In genomic region chr8:120533380-120533779, GRCm38 (mm10) we compare ENCODE assay signal across 10 mouse cellular contexts. TPM values are rescaled to one million over a fixed set of nuclear protein-coding genes. Genes with fewer than 3 reads are reported as not detected.
DNase-seq lines count a peak whose midpoint lies in the region; ATAC-seq and TF ChIP-seq lines count a peak whose summit lies in the region.
"Had no signal": no experiment of that assay in that cellular context is flagged by ENCODE, and none has a peak within 500 bp of the region (broad histone marks: within the 10 kb centered on the region; RNA-seq: fewer than 3 reads in every experiment).

No protein-coding gene starts in this region.

- H3K4me3 ChIP-seq in heart, embryonic 10.5 days: 0 out of 2 replicates have a peak overlapping the region, but pooled peaks have one; percentile 41
- H3K4me3 ChIP-seq in stomach, embryonic 14.5 days (ENCODE audit: low read depth, low read length): no peak overlapping the region
- no peak overlapping the region for H3K4me3 ChIP-seq in stomach, postnatal 0 days (ENCODE audit: low read depth, low read length)
- no peak overlapping the region for H3K4me3 ChIP-seq in limb, embryonic 15.5 days
- no peak overlapping the region for H3K4me3 ChIP-seq in stomach, embryonic 16.5 days (replicated peaks; ENCODE audit: low read length)
- H3K4me3 ChIP-seq: erythroblast, embryonic 14.5 days had no signal

- peaks cover 14% of the 10 kb centered on the region; the same call in 1 of the 2 replicates for H3K27me3 ChIP-seq in heart, embryonic 10.5 days (ENCODE audit: insufficient read depth, poor library complexity, severe bottlenecking)
- no peaks in the 10 kb centered on the region for H3K27me3 ChIP-seq in stomach, embryonic 14.5 days (ENCODE audit: control insufficient read depth, insufficient read depth, low read length)
- no peaks in the 10 kb centered on the region for H3K27me3 ChIP-seq in stomach, postnatal 0 days (ENCODE audit: control insufficient read depth, insufficient read depth, low read length)
- peaks cover 9% of the 10 kb centered on the region for H3K27me3 ChIP-seq in limb, embryonic 15.5 days
- H3K27me3 ChIP-seq in stomach, embryonic 16.5 days (ENCODE audit: control insufficient read depth, insufficient read depth, low read length): no peaks in the 10 kb centered on the region
- H3K27me3 ChIP-seq: Patski had no signal

- no peak for ATAC-seq in stomach, embryonic 14.5 days (ENCODE audit: insufficient number of reproducible peaks, insufficient read depth, low FRiP score, low read depth)
- ATAC-seq in stomach, postnatal 0 days (ENCODE audit: low FRiP score, low TSS enrichment): no peak
- ATAC-seq in limb, embryonic 15.5 days (ENCODE audit: insufficient number of reproducible peaks, low FRiP score, low TSS enrichment, low read depth): no peak
- ATAC-seq in stomach, embryonic 16.5 days (ENCODE audit: insufficient read depth, low FRiP score): no peak
- ATAC-seq: Patski had no signal

- WGBS in heart, embryonic 10.5 days: 34% methylated on average over 3 of the region's 3 CpGs
- WGBS in stomach, embryonic 14.5 days: 38% methylated on average over 3 of the region's 3 CpGs
- WGBS in stomach, postnatal 0 days: 60% methylated on average over 3 of the region's 3 CpGs
- 29% methylated on average over 3 of the region's 3 CpGs for WGBS in limb, embryonic 15.5 days
- WGBS in stomach, embryonic 16.5 days: 67% methylated on average over 3 of the region's 3 CpGs

- no peak for DNase-seq in heart, embryonic 10.5 days (ENCODE audit: low spot score)
- DNase-seq in heart, adult 11 months: no peak
- no peak for DNase-seq in stomach, postnatal 0 days (ENCODE audit: low spot score)
- no peak for DNase-seq in right cerebral cortex, postnatal 14 days
- DNase-seq in right cerebral cortex, adult 2 months (ENCODE audit: low spot score in 2 of 2): no peak

- H3K9ac ChIP-seq in stomach, embryonic 14.5 days (replicated peaks; ENCODE audit: low read depth, low read length): no peak overlapping the region
- H3K9ac ChIP-seq in stomach, postnatal 0 days (ENCODE audit: low read length): no peak overlapping the region
- H3K9ac ChIP-seq in limb, embryonic 15.5 days: no peak overlapping the region
- 0 out of 2 replicates have a peak overlapping the region, but pooled peaks have one; percentile 50 for H3K9ac ChIP-seq in stomach, embryonic 16.5 days (ENCODE audit: low read length)

- peak overlapping the region; percentile 17; the same call in 1 of the 2 replicates for H3K4me2 ChIP-seq in stomach, embryonic 14.5 days (replicated peaks; ENCODE audit: low read depth, low read length)
- no peak overlapping the region for H3K4me2 ChIP-seq in stomach, postnatal 0 days (replicated peaks; ENCODE audit: low read depth)
- H3K4me2 ChIP-seq in limb, embryonic 15.5 days: peak overlapping the region; percentile 37
- no peak overlapping the region for H3K4me2 ChIP-seq in stomach, embryonic 16.5 days (ENCODE audit: low read depth, low read length)

- no peak for TF ChIP-seq CTCF in stomach, postnatal 0 days (IDR thresholded peaks at IDR 0.05; ENCODE audit: low read depth)

- TF ChIP-seq EP300 in stomach, postnatal 0 days (optimal IDR thresholded peaks at IDR 0.05): no peak

- H3K9me3 ChIP-seq in heart, embryonic 10.5 days: no peaks in the 10 kb centered on the region
- no peaks in the 10 kb centered on the region for H3K9me3 ChIP-seq in stomach, embryonic 14.5 days (ENCODE audit: control insufficient read depth, low read depth, low read length)
- no peaks in the 10 kb centered on the region for H3K9me3 ChIP-seq in stomach, postnatal 0 days (ENCODE audit: control insufficient read depth, low read length)
- H3K9me3 ChIP-seq in limb, embryonic 15.5 days: no peaks in the 10 kb centered on the region
- no peaks in the 10 kb centered on the region for H3K9me3 ChIP-seq in stomach, embryonic 16.5 days (replicated peaks; ENCODE audit: control insufficient read depth, low read length)

- no peaks in the 10 kb centered on the region for H3K36me3 ChIP-seq in heart, embryonic 10.5 days
- H3K36me3 ChIP-seq in stomach, embryonic 14.5 days (ENCODE audit: control insufficient read depth, insufficient read depth, low read length): no peaks in the 10 kb centered on the region
- H3K36me3 ChIP-seq in stomach, postnatal 0 days (ENCODE audit: control insufficient read depth, insufficient read depth, low read length): no peaks in the 10 kb centered on the region
- H3K36me3 ChIP-seq in limb, embryonic 15.5 days: no peaks in the 10 kb centered on the region
- no peaks in the 10 kb centered on the region for H3K36me3 ChIP-seq in stomach, embryonic 16.5 days (ENCODE audit: control insufficient read depth, insufficient read depth, low read length)

- peaks cover 95% of the 10 kb centered on the region for H3K4me1 ChIP-seq in heart, embryonic 10.5 days
- peaks cover 55% of the 10 kb centered on the region for H3K4me1 ChIP-seq in stomach, embryonic 14.5 days (ENCODE audit: control insufficient read depth, insufficient read depth, low read length)
- peaks cover 11% of the 10 kb centered on the region for H3K4me1 ChIP-seq in stomach, postnatal 0 days (replicated peaks; ENCODE audit: control insufficient read depth, insufficient read depth)
- H3K4me1 ChIP-seq in limb, embryonic 15.5 days: peaks cover 81% of the 10 kb centered on the region
- H3K4me1 ChIP-seq in stomach, embryonic 16.5 days (ENCODE audit: control insufficient read depth, insufficient read depth, low read length): peaks cover 73% of the 10 kb centered on the region

- peak overlapping the region; percentile 85 for H3K27ac ChIP-seq in heart, embryonic 10.5 days
- 0 out of 2 replicates have a peak overlapping the region, but pooled peaks have one; percentile 21 for H3K27ac ChIP-seq in stomach, embryonic 14.5 days (ENCODE audit: low read length)
- H3K27ac ChIP-seq in stomach, postnatal 0 days (replicated peaks): no peak overlapping the region
- H3K27ac ChIP-seq in limb, embryonic 15.5 days: no peak overlapping the region
- peak overlapping the region; percentile 8; the same call in 1 of the 2 replicates for H3K27ac ChIP-seq in stomach, embryonic 16.5 days (ENCODE audit: low read length)

RNA-seq across cellular contexts. Expression of gene Gins2, which starts 55.7 kb away (rescaled TPM):
- 106 and 125 TPM in 2 replicates for polyA plus RNA-seq in heart, embryonic 10.5 days (2016; fragmentation: Nextera tagmentation; extraction: Ambion mirVana)
- 112 and 118 TPM in 2 replicates for polyA plus RNA-seq in stomach, embryonic 14.5 days (2014; fragmentation: Nextera tagmentation; extraction: Ambion mirVana)
- 31.0 and 35.5 TPM in 2 replicates for polyA plus RNA-seq in stomach, postnatal 0 days (2015; fragmentation: Nextera tagmentation; extraction: Ambion mirVana)
- 81.4 and 85.2 TPM in 2 replicates for polyA plus RNA-seq in limb, embryonic 15.5 days (2015; fragmentation: Nextera tagmentation; extraction: Ambion mirVana)
- 76.4 and 76.5 TPM in 2 replicates for polyA plus RNA-seq in stomach, embryonic 16.5 days (2015; fragmentation: Nextera tagmentation; extraction: Ambion mirVana)

Comparison
In these comparisons a context has a peak if more than half of its experiments do, and no peak if none do; other contexts are left out.
1. H3K27ac ChIP-seq: peak in heart, embryonic 10.5 days (single experiment), stomach, embryonic 14.5 days (single experiment) and stomach, embryonic 16.5 days (single experiment); none in stomach, postnatal 0 days (single experiment) and limb, embryonic 15.5 days (single experiment).
2. H3K4me2 ChIP-seq: peak in stomach, embryonic 14.5 days (single experiment) and limb, embryonic 15.5 days (single experiment); none in stomach, postnatal 0 days (single experiment) and stomach, embryonic 16.5 days (single experiment).